Mouse (Mus musculus) A20 (cell line): ENCODE measurements around the gene Nrg3.
"Not testable (repeated sequence)": the region's sequence is repeated elsewhere in the genome, so short reads cannot be mapped to it uniquely, and the experiment has no call there.

Source experiments
- DNase-seq: peaks from one replicate; pipeline ENCODE4 v3.0.0-alpha.2; 2011; ENCODE audit warnings: low read depth, low spot score

Gene Nrg3

DNA sequence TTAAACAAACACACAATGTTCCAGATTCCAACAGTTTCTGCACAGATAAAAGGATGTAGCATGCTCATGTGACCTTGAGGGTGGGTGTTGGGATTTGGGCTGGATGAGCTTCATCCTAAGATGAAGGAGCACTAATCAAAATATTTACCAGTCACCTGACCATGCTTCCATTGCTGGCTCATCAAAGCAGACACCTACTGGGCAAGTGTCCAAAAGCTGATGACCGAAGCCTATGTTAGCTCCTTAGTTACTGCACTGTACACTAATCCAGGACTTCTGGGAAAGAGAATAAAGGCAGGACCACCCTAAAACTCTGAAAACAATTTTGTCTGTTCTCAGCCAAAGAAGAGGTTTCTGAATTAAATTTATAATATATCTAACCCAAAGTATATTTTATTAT is 261.4 kb downstream of the Nrg3 start:
- no peak for DNase-seq

DNA sequence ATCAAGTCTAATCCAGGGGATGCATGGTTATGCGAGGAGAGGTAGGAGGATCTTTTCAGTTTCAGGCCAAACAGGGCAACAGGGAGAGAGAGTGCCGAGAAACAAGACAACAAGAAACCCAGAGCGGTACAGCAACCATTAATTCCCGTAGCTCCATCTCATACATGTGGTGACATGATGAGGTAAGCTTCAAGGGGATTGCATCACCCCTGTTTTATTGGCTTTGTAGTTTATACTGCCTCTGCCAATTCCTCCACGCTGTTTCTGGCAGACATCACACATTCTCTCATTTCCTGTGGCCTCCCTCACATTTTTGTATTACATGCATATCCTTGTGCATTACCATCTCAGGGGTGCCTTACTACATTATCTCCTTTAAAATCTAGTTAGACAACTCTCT is 280.9 kb downstream of the Nrg3 start:
- DNase-seq, result no peak

DNA sequence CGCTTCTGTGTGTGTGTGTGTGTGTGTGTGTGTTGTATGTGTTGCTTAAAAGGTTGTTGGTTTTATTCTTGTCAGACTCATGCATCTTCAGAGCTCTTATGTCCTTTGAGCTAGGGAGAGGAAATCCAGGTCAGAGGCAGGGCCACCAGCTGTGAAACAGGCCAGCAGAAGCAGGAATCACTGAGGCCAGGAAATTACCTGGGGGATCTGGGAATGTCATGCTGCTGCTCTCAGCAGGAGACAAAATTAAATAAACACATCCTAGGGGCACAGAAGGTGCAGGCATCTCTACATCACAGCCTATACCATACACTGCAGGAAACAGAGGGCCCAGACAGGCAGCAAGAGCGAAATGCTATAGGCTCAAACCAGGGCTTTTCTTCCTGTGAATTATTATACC is 299.2 kb downstream of the Nrg3 start:
- no peak for DNase-seq

DNA sequence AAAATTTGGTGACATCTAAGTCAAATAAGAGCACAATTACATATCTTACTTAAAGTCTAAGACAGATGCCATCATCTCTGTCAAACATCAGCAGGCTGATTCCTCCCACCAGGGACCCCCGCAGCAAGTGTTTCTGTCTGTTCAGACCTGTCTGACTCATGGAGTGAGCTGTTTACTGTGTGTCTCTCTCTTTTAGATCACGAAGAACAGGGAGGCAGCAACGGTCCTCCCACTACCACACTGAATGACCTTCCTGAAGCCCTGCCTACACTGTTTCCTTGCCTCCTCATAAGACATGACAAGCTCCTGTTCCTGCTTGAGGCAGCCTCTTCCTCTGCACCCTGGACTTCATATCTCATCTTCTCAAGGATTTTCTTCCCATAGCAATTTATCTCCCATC is 312.7 kb downstream of the Nrg3 start:
- no peak for DNase-seq

DNA sequence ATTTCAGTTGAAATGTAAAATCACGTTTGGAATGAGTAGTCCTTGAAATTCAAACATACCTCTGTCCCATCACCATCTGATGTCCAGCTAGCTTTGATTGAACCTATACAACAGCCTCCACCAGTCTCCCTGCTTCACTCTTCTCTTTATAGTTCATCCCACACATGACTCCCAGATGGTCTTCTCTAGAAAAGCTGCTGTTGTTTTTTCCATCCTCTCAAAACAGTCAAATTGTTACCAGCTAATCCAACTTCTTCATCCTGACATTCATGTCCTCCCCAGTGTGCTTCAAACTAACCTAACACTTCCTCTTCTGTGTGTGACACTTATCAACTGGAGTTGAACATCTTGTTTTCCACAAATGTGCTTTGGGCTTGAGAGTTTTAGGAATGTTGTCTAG is 317.4 kb downstream of the Nrg3 start:
- DNase-seq, result no peak

DNA sequence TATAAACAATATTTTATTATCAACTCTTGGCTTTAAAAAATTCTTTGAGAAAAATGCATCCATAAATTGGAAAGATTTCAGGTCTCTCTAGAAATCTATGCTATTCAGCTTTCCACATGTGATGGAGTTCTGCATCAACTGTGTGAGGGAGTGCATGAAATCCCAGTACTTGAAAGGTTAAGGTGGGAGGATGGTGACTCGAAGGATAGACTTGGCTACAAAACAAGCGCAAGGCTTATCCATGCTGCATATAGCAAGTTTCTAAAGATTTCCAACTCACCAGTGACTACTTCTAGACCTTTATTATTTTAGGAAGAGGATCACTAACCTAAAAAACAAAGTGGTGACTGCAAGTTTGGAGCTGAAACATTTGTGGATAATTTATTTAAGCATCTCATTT is 343.1 kb downstream of the Nrg3 start:
- DNase-seq, result no peak

DNA sequence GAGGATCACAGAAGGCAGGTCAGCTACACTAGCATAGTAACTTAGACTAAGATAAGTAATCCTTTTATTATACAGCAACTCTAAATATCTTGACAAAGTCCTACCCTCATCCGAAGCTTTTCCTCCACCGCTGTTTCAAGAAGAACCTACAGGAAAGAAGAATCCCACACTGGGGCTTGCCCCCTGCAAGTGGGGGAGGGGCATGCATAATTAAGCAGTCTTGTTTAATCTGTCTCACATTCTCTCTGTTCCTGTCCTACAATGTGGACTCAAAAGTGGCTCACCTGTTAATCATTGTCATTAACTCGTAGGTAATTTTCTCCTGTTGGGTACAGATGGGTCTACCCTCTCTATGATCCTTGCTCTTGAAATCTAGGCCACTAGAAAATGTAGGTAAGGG is 354.9 kb downstream of the Nrg3 start:
- no peak for DNase-seq

DNA sequence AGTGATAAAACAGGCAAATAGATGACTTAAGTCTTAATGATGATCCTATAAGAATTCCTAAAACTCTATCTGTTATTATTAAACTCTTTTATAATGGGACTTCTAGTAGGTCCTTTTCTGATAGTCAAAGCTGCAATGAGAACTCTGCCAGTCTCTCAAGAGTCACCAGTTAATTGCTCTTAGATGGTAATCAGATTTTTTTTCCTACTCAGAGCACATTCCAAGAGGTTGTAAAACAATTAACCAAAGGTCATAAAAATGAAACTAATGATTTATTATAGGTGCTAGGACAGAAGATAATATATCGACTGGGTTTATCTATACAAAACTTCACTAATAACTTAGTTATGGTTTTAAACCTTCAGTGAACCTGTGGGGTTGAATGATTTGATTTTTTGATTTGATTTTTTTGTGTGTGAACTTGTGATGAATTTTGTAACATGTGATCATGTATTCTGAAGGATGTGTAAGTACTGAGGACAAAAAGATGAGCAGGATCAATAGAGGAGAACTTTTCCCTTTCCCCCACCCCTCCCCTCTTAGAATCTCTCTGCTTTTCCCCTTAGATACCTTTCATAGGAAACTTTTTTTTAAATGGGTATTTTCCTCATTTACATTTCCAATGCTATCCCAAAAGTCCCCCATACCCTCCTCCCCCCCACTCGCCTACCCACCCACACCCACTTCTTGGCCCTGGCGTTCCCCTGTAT is 356.2 kb downstream of the Nrg3 start:
- DNase-seq, result not testable (repeated sequence)

DNA sequence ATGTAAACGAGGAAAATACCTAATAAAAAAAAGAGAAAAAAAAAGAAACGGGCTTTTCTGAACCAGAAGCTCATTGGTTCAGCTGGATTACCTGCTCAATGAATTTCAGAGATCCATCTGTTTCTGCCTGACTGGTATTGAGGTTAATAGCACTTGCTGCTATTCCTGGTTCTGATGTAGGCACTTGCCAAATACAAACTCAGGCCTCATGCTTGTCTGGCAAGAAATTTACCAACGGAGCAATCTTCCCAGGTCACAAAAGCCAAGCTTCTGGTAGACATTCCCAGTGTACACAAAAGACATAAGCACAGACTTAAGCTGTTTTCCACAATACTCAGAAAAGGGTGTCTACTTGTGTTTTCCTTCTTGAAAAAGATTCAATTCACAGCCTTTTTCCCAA is 363.3 kb downstream of the Nrg3 start:
- no peak for DNase-seq

DNA sequence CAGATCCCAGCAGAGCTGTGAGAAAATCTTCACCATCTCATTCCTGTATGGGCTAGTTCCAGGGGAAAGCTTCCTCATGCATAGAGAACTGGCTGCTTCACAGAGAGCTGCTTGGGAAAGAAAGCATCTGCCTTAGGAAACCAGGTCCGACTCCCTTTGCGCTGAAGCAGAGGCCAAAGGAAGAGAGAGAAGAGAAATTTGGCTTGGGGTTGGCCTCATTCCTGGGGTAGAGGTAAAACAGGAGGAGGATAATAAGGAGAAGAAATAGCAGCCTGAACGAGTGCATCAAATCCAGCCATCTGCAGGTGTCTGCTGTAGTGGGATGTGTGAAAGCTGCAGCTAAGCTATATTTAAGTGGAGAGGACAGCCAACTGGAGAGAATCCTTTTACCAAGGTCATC is 366.1 kb downstream of the Nrg3 start:
- no peak for DNase-seq

DNA sequence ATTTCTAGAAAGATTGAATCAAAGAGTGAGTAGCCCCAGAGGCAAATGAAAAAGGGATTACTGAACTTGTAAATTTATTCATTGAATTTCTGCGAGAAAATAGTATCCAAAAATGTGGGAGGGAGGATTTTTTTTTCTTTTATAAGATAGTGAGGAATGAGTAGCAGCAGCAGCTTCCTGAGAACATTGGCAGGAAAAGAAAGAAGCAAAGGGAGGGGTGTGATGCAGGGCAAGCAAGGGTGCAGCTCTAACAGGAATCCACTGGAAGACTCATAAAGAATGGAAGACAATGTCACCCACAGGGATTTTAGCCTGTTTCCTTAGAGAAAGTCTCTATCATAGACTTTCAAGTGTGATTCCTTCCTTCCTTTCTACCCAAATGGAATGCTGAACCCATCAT is 377.7 kb downstream of the Nrg3 start:
- no peak for DNase-seq

DNA sequence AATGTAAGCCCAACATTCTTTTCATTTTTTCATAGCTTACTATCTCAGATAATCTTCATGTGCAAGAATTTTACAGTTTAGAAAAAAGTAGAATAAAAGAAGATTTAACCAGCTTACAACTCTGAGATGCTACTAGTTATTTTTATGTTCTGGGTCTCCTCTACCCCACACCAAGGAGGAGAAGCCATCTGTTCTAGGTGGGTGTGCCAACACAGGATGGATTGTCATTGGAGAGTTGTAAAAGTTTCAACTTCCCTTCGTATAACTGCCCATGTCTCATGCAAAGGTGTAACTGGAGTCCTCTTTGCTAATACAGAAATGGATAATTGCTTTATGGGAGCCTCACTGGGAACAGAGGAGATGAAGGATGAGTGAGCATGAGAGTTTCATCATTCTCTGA is 393.4 kb downstream of the Nrg3 start:
- no peak for DNase-seq

DNA sequence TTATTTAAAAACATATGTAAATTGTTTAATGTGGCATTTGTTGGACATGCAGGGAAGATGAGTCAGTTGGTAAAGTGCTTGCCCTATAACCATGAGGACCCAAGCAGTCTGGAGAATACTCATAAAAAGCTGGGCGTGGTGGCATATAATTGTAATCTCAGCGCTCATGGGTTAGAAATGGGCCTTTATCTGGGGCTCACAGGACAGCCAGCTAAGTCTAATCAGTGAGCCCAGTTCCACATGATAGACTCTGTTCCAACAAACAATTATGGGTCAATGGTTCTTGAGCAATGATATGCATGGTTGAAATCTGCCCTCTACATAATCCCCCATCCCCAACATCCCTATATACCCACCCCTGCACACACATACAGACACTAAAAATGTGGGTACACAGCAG is 421.3 kb downstream of the Nrg3 start:
- DNase-seq, result no peak

DNA sequence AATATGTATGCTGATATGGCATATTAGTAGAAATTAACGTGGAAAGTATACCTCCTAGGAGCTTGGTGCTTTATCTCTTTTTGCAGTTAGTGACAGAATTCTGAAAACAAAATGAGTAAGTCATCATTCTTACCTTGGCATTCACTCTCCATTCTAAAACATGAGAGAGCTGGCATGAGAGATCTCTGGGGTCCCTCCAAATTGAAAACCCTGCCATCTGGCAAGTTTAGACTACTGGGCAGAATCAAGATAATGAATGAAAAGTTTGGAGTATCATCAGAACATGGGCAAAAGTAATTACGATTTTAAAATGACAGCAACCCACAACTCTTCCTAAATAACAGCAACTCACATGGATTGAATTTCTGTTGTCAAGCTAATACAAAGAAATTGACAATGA is 423.9 kb downstream of the Nrg3 start:
- no peak for DNase-seq

DNA sequence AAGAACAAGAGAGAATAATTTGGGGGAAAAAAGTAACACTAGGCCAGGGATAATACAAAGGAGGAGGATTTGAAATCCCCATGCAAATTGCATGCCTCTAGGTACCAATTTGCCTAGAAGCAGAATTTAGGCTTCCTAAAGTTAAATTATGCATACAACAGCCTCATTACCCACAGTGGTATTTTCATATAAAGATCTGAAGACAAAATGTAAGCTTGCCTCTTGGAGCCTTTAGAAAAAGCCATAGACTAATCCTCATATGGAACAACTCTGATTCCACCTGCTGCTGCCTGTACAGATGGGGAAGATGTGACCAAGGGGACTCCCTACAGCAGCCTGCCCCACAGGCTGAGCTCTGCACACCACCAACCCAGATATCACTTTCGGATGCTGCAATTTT is 428.6 kb downstream of the Nrg3 start:
- DNase-seq, result peak; percentile 39

DNA sequence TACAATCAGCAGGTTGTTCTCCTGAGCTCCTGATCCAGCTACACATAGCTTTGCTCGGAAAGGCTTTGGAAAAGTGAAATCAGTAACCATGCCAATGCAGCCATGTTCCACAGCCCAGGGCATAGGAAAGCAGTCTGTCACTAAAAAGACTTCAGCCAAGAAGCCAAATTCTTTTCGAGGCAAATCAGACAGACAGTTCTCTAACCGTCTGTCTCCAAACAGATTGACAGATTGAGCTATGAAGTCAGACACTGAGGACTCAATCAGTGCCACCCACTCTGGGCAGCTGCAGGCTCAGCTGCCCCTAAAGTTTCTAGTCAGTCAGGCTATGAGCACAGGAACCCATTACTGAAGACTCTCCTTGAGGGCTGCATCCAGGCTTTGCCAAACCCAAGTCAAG is 429.1 kb downstream of the Nrg3 start:
- peak; percentile 11 for DNase-seq

DNA sequence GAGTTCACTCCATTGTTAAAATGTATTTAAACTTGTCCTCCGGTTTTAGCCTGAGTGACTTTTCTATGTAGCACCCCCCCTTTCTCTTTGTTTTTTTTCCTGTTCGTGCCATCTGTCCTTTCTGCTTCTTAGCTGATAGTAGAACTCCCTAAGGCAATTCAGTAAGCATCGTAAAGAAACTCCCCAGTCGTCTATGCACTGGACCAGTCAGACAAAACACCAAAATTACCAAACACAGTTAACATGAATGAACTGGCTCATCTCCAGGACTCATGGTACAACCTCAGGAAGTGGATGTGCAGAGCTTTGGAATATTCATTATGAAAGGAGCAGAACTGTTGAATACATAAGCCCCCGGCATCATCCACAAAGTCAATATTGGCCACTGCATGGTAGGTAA is 429.5 kb downstream of the Nrg3 start:
- DNase-seq, result no peak

DNA sequence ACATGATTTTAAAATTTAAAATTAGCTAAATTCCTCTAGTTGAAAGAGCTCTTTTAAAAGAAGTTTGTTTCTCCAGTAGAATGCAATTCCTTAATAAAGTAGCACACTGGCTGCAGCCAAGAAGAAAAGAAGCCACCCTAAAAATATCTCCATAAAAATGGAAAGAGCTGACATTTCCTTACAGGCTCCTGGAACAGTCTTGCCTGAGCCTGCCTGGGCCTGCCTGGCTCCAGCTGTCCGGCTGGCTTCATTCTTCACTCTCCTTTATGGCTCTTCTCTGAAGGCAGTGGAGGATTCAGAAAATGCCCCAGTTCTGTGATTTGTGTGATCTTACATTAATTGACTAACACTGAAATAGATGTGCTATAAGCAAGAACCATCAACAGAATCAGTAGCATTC is 433.8 kb downstream of the Nrg3 start:
- no peak for DNase-seq

DNA sequence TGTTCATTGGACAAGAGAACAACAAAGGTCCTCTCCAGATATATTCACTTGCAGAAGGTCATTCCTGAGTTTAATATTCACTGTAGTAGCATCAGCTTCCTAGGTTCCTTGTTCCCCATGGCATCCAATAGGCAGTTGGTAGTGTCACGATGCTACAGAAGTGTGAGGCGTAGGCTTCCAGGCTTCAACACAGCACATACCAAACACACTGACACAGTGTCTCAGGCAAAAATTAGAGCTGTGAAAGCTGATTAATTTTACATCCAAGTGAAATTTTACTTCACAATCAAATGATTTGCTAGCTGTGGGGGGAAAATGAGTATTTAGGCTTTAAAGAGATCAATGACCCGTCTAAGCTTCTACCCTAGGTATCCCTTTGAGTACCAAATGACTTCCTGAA is 438.4 kb downstream of the Nrg3 start:
- DNase-seq, result no peak

DNA sequence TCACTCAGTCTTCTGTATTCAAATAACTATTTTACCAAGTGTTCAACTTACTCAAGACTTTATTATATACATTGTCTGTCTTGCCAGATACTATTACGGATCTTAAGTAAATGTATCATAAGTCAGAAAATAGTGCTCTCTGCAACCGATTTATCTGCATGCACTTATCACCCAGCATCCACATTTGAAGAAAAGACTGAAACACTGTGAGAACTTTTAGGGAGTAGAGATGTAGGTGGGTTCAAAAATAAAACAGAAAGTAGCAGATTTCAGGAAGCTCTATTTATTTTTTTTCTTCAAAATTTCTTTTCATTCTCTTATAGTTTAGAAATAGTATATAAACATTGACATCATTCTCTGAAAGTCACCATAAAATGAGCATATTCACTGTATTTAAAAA is 449.8 kb downstream of the Nrg3 start:
- no peak for DNase-seq

DNA sequence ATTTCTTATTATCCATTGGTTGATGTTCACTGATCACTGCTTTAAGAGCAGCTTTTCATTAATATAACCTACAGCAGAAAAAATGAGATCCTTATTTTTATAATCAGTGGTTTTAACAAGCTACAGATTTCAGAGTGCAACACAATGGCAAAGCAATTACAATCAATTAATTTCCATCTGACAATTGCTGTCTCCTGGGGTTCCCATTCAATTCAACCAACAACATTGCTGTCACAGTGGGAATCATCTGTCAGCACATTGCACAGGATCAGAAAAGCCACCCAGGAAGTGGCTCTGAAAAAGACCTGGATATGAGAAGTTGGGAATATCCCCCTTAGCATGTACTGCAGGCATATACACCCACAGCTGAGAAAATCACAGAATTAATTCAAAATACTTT is 458.8 kb downstream of the Nrg3 start:
- no peak for DNase-seq

DNA sequence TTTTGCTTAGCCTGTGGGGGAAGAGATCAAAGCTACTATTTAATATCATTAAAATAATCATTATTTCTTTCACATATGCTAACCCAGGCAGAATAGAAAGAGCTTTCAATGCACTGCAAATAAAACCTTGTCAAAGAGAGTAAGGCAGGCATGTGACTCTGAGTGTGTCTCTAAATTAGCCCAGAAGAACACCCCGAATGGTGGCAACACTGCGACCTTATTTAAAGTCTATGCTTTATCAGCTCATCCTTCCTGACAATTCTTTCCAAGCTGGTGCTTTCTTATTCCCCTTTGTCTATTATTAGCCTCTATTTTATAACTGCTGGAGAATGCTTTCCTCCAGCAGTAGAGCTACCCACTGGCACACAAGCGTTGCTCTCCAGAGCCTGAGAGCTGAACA is 475.0 kb downstream of the Nrg3 start:
- DNase-seq, result no peak

DNA sequence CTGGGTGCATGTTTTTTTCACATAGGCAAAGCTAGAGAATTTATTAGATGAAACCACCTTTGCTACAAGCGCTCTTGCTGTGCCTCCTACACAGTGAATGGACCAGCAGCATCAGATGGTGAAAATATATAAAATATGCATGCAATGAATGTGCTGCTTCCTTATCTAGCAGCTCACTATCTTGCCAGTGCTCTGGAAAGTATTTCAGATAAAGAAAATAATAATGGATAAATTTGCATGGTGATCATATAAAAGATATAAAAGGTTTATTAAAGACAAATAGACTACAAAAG is 480.4 kb downstream of the Nrg3 start:
- no peak for DNase-seq

DNA sequence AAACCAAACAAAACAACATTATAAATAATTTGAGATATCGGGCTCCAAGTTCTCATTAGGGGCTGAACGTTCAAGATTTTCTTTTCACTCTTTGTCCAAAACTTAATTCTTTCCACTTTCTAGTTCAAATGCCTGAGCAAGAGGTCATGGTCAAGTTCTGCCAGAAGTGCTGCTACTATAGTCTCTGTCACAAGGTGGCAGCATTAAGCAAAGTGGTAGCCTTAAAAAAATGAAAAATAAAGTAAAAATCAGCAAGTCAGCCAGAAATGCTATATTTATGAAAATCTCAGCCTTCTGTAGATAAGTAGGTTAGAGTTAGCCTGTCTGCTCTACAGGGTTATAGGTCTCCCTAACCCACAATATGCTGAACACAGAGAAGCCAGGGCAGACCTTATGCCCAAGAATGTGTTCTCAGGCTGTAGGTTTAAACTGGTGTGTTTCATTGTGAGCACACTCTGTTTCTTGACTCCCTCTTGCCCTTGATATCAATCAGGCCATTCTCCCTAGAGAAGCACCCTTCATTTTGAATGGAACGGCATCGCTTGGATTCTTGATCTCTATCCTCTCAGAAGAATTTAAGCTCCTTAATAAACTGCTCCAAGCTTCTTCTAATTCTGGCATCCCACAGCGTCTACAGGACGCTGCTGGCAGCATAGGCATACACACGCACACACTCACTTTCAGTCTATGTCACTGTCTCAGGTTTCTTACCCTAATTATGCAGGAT is 480.9 kb downstream of the Nrg3 start:
- peak; percentile 7 for DNase-seq
